Mouse (Mus musculus) megakaryocyte, embryonic 14.5 days (primary cell): ENCODE data around the gene Trappc13. TPM values are rescaled to one million over a fixed set of nuclear protein-coding genes. Genes with fewer than 3 reads are reported as not detected.

ENCODE experiments used
- H3K27me3 ChIP-seq: replicated peaks from 2 replicates; pipeline ENCODE3; 2012; ENCODE audit warnings: inconsistent platforms
- H3K36me3 ChIP-seq: replicated peaks from 2 replicates; pipeline ENCODE3; 2012; ENCODE audit warnings: low read length, inconsistent platforms, mixed read lengths
- H3K4me1 ChIP-seq: 2 replicates; pipeline ENCODE4 v1.6.1; 2012; ENCODE audit warnings: inconsistent platforms
- H3K4me3 ChIP-seq: replicated peaks from 2 replicates; pipeline ENCODE3; 2012; ENCODE audit warnings: moderate library complexity, mild to moderate bottlenecking, inconsistent platforms
- H3K9me3 ChIP-seq: 2 replicates; pipeline ENCODE4 v1.6.1; 2012; ENCODE audit warnings: inconsistent platforms
- FLI1 ChIP-seq: IDR thresholded peaks from 2 replicates; pipeline ENCODE4 v1.6.1; 2012; ENCODE audit warnings: low read length, inconsistent platforms, mixed read lengths
- GATA1 ChIP-seq: IDR thresholded peaks from 3 replicates; pipeline ENCODE4 v1.6.1; 2012; ENCODE audit warnings: mixed read lengths, low read length, inconsistent platforms, borderline replicate concordance
- polyA plus RNA-seq: library from polyadenylated mRNA; stranded (reverse); fragments of >175 nt; gene quantifications from 2 replicates; pipeline ENCODE4 v1.2.3, GENCODE M21; 2012; ENCODE audit warnings: low replicate concordance; ENCODE audit not compliant: insufficient read depth

The Trappc13 gene
- polyA plus RNA-seq, 1 experiment, result 2.2 TPM

- no peak for TF ChIP-seq GATA1
- no peak for TF ChIP-seq FLI1
- Histone ChIP-seq H3K36me3 (peaks cover 43% of the 10 kb centered on the region), H3K4me3 (peak overlapping the region; percentile 79), H3K4me1 (peaks cover 26% of the 10 kb centered on the region), H3K9me3 (peaks cover 10% of the 10 kb centered on the region; the same call in 1 of the 2 replicates), H3K27me3 (no peaks in the 10 kb centered on the region)
Measured at GRCm38 (mm10) chr13:104101606-104102235, 76.5 kb downstream of the Trappc13 start.

- TF ChIP-seq FLI1 (no peak), GATA1 (no peak)
- Histone ChIP-seq H3K36me3 (peaks cover 30% of the 10 kb centered on the region), H3K4me1 (peaks cover 39% of the 10 kb centered on the region), H3K9me3 (peaks cover 10% of the 10 kb centered on the region; the same call in 1 of the 2 replicates), H3K27me3 (no peaks in the 10 kb centered on the region), H3K4me3 (no peak overlapping the region)
Measured at GRCm38 (mm10) chr13:104100416-104100815, 77.9 kb downstream of the Trappc13 start.

- Histone ChIP-seq H3K4me1 (peaks cover 59% of the 10 kb centered on the region), H3K27me3 (no peaks in the 10 kb centered on the region), H3K36me3 (peaks cover 28% of the 10 kb centered on the region), H3K9me3 (no peaks in the 10 kb centered on the region), H3K4me3 (no peak overlapping the region)
- no peak for TF ChIP-seq GATA1
- no peak for TF ChIP-seq FLI1
Measured at GRCm38 (mm10) chr13:104097190-104097589, 81.1 kb downstream of the Trappc13 start.

GRCm38 (mm10) chr13:104095955-104096354 lies 82.3 kb downstream of the Trappc13 start:
- TF ChIP-seq GATA1 (no peak), FLI1 (no peak)
- Histone ChIP-seq H3K36me3 (peaks cover 29% of the 10 kb centered on the region), H3K4me1 (peaks cover 64% of the 10 kb centered on the region), H3K9me3 (no peaks in the 10 kb centered on the region), H3K27me3 (no peaks in the 10 kb centered on the region), H3K4me3 (no peak overlapping the region)

- no peaks in the 10 kb centered on the region for H3K9me3 ChIP-seq
- TF ChIP-seq GATA1 (no peak), FLI1 (no peak)
- H3K4me3 ChIP-seq, result peak overlapping the region; percentile 75
- H3K36me3 ChIP-seq, result peaks cover 24% of the 10 kb centered on the region
- H3K4me1 ChIP-seq, result peaks cover 69% of the 10 kb centered on the region
- no peaks in the 10 kb centered on the region for H3K27me3 ChIP-seq
Measured at GRCm38 (mm10) chr13:104094531-104095385, 83.5 kb downstream of the Trappc13 start.

Other genes starting within 250 kb of the Trappc13 start
- gene Nln, start 68.9 kb downstream of the Trappc13 start, polyA plus RNA-seq, result 3.5 and 11.1 TPM in 2 replicates
- 0.44 TPM in 1 of 2 replicates, not detected in the other for gene Sgtb, start 68.7 kb downstream of the Trappc13 start, polyA plus RNA-seq
- gene Trim23, start 328 bp upstream of the Trappc13 start, polyA plus RNA-seq, result 0.02 TPM in 1 of 2 replicates, not detected in the other
- gene Cenpk, start 50.1 kb upstream of the Trappc13 start, polyA plus RNA-seq, result not detected in 2 replicates
- 1.8 TPM in 1 of 2 replicates, not detected in the other for gene Ppwd1, start 50.4 kb upstream of the Trappc13 start, polyA plus RNA-seq
- gene Adamts6, start 109.4 kb upstream of the Trappc13 start, polyA plus RNA-seq, result 0.02 TPM in 1 of 2 replicates, not detected in the other